Mouse (Mus musculus): ENCODE measurements at regions not wholly inside any gene's neighbourhood (a gene's known extent, or its start where the extent isn't known, plus 50 kb on each side); places are given as distances from the start of the nearest gene placed in this dataset.

GRCm38 (mm10) chr10:99641784-99642183 lies 117.7 kb downstream of the Csl start:
- peak; percentile 85 for TF ChIP-seq CTCF (IDR thresholded peaks at IDR 0.05; ENCODE audit: borderline replicate concordance, extremely low read depth, insufficient read depth, insufficient read length)
- no peak for TF ChIP-seq POLR2A (IDR thresholded peaks at IDR 0.05; ENCODE audit: borderline replicate concordance, extremely low read depth, insufficient read depth, insufficient read length, poor library complexity, severe bottlenecking)
